Comparison of ENCODE assay signal across 12 mouse cellular contexts in the genomic region with DNA sequence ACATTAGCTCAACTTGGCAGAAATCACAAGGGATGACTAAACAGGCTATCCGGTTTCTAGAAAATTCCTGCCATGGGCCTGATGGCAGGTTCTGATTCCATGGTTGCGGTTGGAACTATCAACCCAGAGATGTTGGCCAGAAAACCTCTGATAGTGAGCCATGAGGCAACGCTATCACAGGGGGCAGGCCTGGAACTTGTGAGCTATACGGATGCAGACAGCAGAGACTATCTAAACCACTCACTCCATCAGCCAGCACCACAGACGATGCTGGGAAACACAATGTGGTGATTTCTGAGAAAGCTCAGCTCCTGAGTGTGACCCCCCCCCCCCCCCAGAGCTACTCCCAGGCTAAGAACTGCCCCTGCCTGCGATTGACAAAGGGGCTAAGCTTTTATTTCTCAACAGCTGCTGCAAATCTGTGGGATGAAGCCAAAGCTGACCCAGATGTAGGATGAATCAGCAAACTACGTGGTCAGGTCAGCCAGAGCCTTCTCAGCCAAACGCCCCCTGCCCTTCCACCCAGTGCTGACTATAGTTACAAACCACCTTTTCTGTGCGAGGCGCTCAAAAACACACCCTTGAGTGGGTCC. TPM values are rescaled to one million over a fixed set of nuclear protein-coding genes. Genes with fewer than 3 reads are reported as not detected.
A peak's percentile ranks its signal among the peaks of the same experiment; 100 is the strongest.
DNase-seq lines count a peak whose midpoint lies in the region; ATAC-seq lines count a peak whose summit lies in the region.
"Had no signal": no experiment of that assay in that cellular context is flagged by ENCODE, and none has a peak within 500 bp of the region (broad histone marks: within the 10 kb centered on the region; RNA-seq: fewer than 3 reads in every experiment).

No protein-coding gene starts in this region.

- peaks cover 4% of the 10 kb centered on the region; the same call in 1 of the 2 replicates for H3K36me3 ChIP-seq in hindbrain, embryonic 10.5 days
- H3K36me3 ChIP-seq in hindbrain, embryonic 14.5 days (replicated peaks; ENCODE audit: control insufficient read depth, insufficient read depth) = no peaks in the 10 kb centered on the region
- peaks cover 4% of the 10 kb centered on the region; the same call in 1 of the 2 replicates for H3K36me3 ChIP-seq in limb, embryonic 12.5 days

- ATAC-seq in hindbrain, embryonic 14.5 days (ENCODE audit: low FRiP score) = no peak
- 0 out of 2 replicates have a peak, but pooled peaks have one; percentile 2 for ATAC-seq in limb, embryonic 12.5 days (ENCODE audit: insufficient number of reproducible peaks, insufficient read depth, low FRiP score, low TSS enrichment, low read depth)

- no peak for DNase-seq in hindbrain, embryonic 10.5 days (ENCODE audit: low spot score)
- no peak for DNase-seq in hindbrain, embryonic 14.5 days (ENCODE audit: low spot score)
- DNase-seq in 416B (ENCODE audit: low read depth) = peak; percentile 58
- peak; percentile 91 for DNase-seq in NIH3T3 (ENCODE audit: low read depth)
- no peak for DNase-seq in left cerebral cortex, adult 8-10 months (ENCODE audit: low spot score in 2 of 2)
- DNase-seq in ovary, adult 18-20 months (ENCODE audit: low spot score) = no peak
- DNase-seq: heart, postnatal 36 days; right cerebral cortex, adult 18-20 months; thymus, postnatal 36 days had no signal

- no peak overlapping the region for H3K4me2 ChIP-seq in hindbrain, embryonic 14.5 days (replicated peaks)
- no peak overlapping the region for H3K4me2 ChIP-seq in limb, embryonic 12.5 days
- H3K4me2 ChIP-seq: limb, embryonic 13.5 days had no signal

- no peaks in the 10 kb centered on the region for H3K9me3 ChIP-seq in hindbrain, embryonic 10.5 days
- H3K9me3 ChIP-seq in hindbrain, embryonic 14.5 days (ENCODE audit: control insufficient read depth, low read length) = no peaks in the 10 kb centered on the region
- H3K9me3 ChIP-seq in limb, embryonic 12.5 days = no peaks in the 10 kb centered on the region

- peaks cover 60% of the 10 kb centered on the region for H3K4me1 ChIP-seq in hindbrain, embryonic 10.5 days (replicated peaks)
- H3K4me1 ChIP-seq in hindbrain, embryonic 14.5 days (replicated peaks; ENCODE audit: control insufficient read depth, insufficient read depth, low read length) = peaks cover 26% of the 10 kb centered on the region; the same call in 1 of the 2 replicates
- H3K4me1 ChIP-seq in limb, embryonic 12.5 days (replicated peaks) = peaks cover 66% of the 10 kb centered on the region

- H3K27ac ChIP-seq in hindbrain, embryonic 10.5 days = peak overlapping the region; percentile 66
- H3K27ac ChIP-seq in hindbrain, embryonic 14.5 days = no peak overlapping the region
- peak overlapping the region; percentile 45; the same call in 1 of the 2 replicates for H3K27ac ChIP-seq in limb, embryonic 12.5 days
- H3K27ac ChIP-seq: macrophage had no signal

- H3K27me3 ChIP-seq in hindbrain, embryonic 10.5 days (ENCODE audit: insufficient read depth, poor library complexity, severe bottlenecking) = no peaks in the 10 kb centered on the region
- H3K27me3 ChIP-seq in hindbrain, embryonic 14.5 days (ENCODE audit: control insufficient read depth, insufficient read depth, low read length) = no peaks in the 10 kb centered on the region
- no peaks in the 10 kb centered on the region for H3K27me3 ChIP-seq in limb, embryonic 12.5 days
- H3K27me3 ChIP-seq: limb, embryonic 13.5 days had no signal

- WGBS in hindbrain, embryonic 10.5 days = 70% methylated on average over 10 of the region's 10 CpGs
- 71% methylated on average over 10 of the region's 10 CpGs for WGBS in hindbrain, embryonic 14.5 days
- 38% methylated on average over 10 of the region's 10 CpGs for WGBS in limb, embryonic 12.5 days

- H3K4me3 ChIP-seq in hindbrain, embryonic 10.5 days = no peak overlapping the region
- H3K4me3 ChIP-seq in hindbrain, embryonic 14.5 days (replicated peaks; ENCODE audit: low read length) = no peak overlapping the region
- no peak overlapping the region for H3K4me3 ChIP-seq in limb, embryonic 12.5 days (replicated peaks)
- H3K4me3 ChIP-seq: limb, embryonic 13.5 days had no signal

- H3K9ac ChIP-seq in hindbrain, embryonic 14.5 days = no peak overlapping the region
- H3K9ac ChIP-seq in limb, embryonic 12.5 days (replicated peaks) = no peak overlapping the region

RNA-seq across cellular contexts. Expression of a gene that starts 43.1 kb away (rescaled TPM):
- polyA plus RNA-seq in hindbrain, embryonic 10.5 days (2016; fragmentation: Nextera tagmentation; extraction: Ambion mirVana) = 126 and 130 TPM in 2 replicates
- polyA plus RNA-seq in hindbrain, embryonic 14.5 days (2014; fragmentation: Nextera tagmentation; extraction: Ambion mirVana) = 127 TPM in 2 replicates
- 125 and 136 TPM in 2 replicates for polyA plus RNA-seq in limb, embryonic 12.5 days (2016; fragmentation: Nextera tagmentation; extraction: Ambion mirVana)
- total RNA-seq in left cerebral cortex, adult 8-10 months (2022) = 10 to 100 TPM; 57.4 to 69.0 (median 60.8) TPM

RNA-seq across cellular contexts. Expression of a gene that starts 43.1 kb away (rescaled TPM):
- 21.5 and 24.7 TPM in 2 replicates for polyA plus RNA-seq in hindbrain, embryonic 10.5 days (2016; fragmentation: Nextera tagmentation; extraction: Ambion mirVana)
- polyA plus RNA-seq in hindbrain, embryonic 14.5 days (2014; fragmentation: Nextera tagmentation; extraction: Ambion mirVana) = 23.3 and 25.0 TPM in 2 replicates
- 23.0 and 23.9 TPM in 2 replicates for polyA plus RNA-seq in limb, embryonic 12.5 days (2016; fragmentation: Nextera tagmentation; extraction: Ambion mirVana)
- 10 to 100 TPM; 12.5 to 19.1 (median 18.6) TPM for total RNA-seq in left cerebral cortex, adult 8-10 months (2022)

Comparison
In these comparisons a context has a peak if more than half of its experiments do, and no peak if none do; other contexts are left out.
1. DNase-seq: peak in 416B (single experiment) and NIH3T3 (single experiment); none in hindbrain, embryonic 10.5 days (single experiment), hindbrain, embryonic 14.5 days (single experiment), left cerebral cortex, adult 8-10 months (0 of 2) and ovary, adult 18-20 months (single experiment).